Mouse (Mus musculus) heart, postnatal 0 days (tissue): ENCODE measurements around the gene Ccnl2. TPM values are rescaled to one million over a fixed set of nuclear protein-coding genes. Genes with fewer than 3 reads are reported as not detected.
"Not testable (repeated sequence)": the region's sequence is repeated elsewhere in the genome, so short reads cannot be mapped to it uniquely, and the experiment has no call there.

Experiments used
- ATAC-seq: fragments of 200-750 bp; cut with Nextera tagmentation; 2 replicates; pipeline ENCODE4 v1.8.0; 2017; ENCODE audit warnings: low read depth, moderate number of reproducible peaks, moderate library complexity; ENCODE audit not compliant: insufficient read depth
- DNase-seq: peaks from one replicate; pipeline ENCODE4 v3.0.0-alpha.2; 2016; ENCODE audit warnings: low spot score
- H3K27ac ChIP-seq: fragments of 300-500 bp; sonication (generic); 2 replicates; pipeline ENCODE4 v1.5.1; 2014; ENCODE audit warnings: low read depth, mild to moderate bottlenecking
- H3K27me3 ChIP-seq: fragments of 300-500 bp; sonication (generic); 2 replicates; pipeline ENCODE4 v1.6.1; 2014; ENCODE audit warnings: low read length, mixed read lengths; ENCODE audit not compliant: control insufficient read depth, insufficient read depth
- H3K36me3 ChIP-seq: fragments of 300-500 bp; sonication (generic); replicated peaks from 2 replicates; pipeline ENCODE4 v1.6.1; 2014; ENCODE audit warnings: low read length, mixed read lengths; ENCODE audit not compliant: control insufficient read depth, insufficient read depth
- H3K4me1 ChIP-seq: fragments of 300-500 bp; sonication (generic); 2 replicates; pipeline ENCODE4 v1.6.1; 2014; ENCODE audit warnings: antibody characterized with exemption; ENCODE audit not compliant: control insufficient read depth, insufficient read depth
- H3K4me2 ChIP-seq: fragments of 300-500 bp; sonication (generic); 2 replicates; pipeline ENCODE4 v1.6.1; 2014; ENCODE audit warnings: low read depth, mild to moderate bottlenecking, low read length, moderate library complexity
- H3K4me3 ChIP-seq: fragments of 300-500 bp; sonication (generic); 2 replicates; pipeline ENCODE4 v1.5.1; 2014; ENCODE audit warnings: low read depth, low read length
- H3K9ac ChIP-seq: fragments of 300-500 bp; sonication (generic); replicated peaks from 2 replicates; pipeline ENCODE4 v1.6.1; 2014; ENCODE audit warnings: low read depth, low read length, mixed read lengths
- H3K9me3 ChIP-seq: fragments of 300-500 bp; sonication (generic); replicated peaks from 2 replicates; pipeline ENCODE4 v1.6.1; 2016; ENCODE audit warnings: low read length; ENCODE audit not compliant: control insufficient read depth
- CTCF ChIP-seq: IDR thresholded peaks from 2 replicates; pipeline ENCODE4 v1.5.1; 2016; ENCODE audit warnings: antibody characterized with exemption, control low read depth, low read depth
- EP300 ChIP-seq: IDR thresholded peaks from 2 replicates; pipeline ENCODE4 v1.6.1; 2016; ENCODE audit warnings: antibody characterized with exemption, low read depth
- WGBS: fragments of 180-500 bp; shearing (Covaris S2); extraction: QIAGEN DNeasy Blood & Tissue Kit; methylation state at CpG from one replicate; pipeline ENCODE4 v1.1.7; 2014; 5-methylcytosine and 5-hydroxymethylcytosine counted together
- polyA plus RNA-seq: library from polyadenylated mRNA; unstranded; fragments of >200 nt; fragmentation: Nextera tagmentation; extraction: Ambion mirVana; gene quantifications from 2 replicates; pipeline ENCODE4 v1.2.1, GENCODE M21; 2015
- total RNA-seq: library from RNA; depleted of rRNA; stranded (reverse); fragments of >200 nt; gene quantifications from 2 replicates; pipeline ENCODE4 v1.2.3, GENCODE M21; 2014; ENCODE audit warnings: low replicate concordance

Ccnl2 gene
- total and polyA plus RNA-seq, 2 experiments from 2014 or later, result 80.7 to 83.0 TPM

DNA sequence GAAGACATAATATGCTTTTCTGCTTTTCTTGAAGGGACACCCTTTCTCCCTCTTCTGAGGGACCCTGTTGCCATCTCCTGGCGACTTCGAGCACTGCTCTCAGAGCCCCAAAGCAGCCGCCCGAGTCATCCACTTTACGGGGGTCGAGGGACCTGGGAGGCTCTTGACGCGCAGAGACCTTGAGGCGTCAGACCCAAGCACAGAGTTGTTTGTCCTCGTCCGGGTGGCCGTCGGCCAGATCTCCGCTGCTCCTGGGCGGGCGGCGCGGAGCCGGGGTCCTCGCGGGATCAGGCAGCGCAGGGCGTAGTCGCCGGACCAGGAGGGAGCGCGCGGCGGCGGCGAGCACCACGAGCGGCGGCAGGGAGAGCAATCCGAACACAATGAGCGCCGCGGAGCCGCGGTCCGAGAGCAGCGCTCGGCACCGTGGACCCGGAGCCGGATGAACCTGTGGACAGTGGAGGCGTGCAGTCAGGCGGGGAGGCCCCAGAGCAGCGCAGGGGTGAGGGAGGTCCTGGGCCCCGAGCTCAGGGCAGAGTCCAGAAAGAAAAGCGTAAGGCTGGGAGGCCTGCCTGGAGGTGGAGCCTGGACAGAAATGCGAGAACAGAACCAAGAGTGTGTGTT is 28.1 kb upstream of the Ccnl2 start:
- no peaks in the 10 kb centered on the region for H3K27me3 ChIP-seq
- DNase-seq (peak; percentile 80), ATAC-seq (peak; percentile 79)
- H3K9me3 ChIP-seq, result no peaks in the 10 kb centered on the region
- peak overlapping the region; percentile 61 for H3K4me3 ChIP-seq
- H3K4me2 ChIP-seq, result peak overlapping the region; percentile 79
- peaks cover 15% of the 10 kb centered on the region for H3K4me1 ChIP-seq
- under 1% methylated on average over 52 of the region's 52 CpGs for WGBS
- TF ChIP-seq EP300 (peak; percentile 49; the same call in 1 of the 2 replicates), CTCF (peak; percentile 72)
- H3K9ac ChIP-seq, result peak overlapping the region; percentile 81
- peak overlapping the region; percentile 85 for H3K27ac ChIP-seq
- no peaks in the 10 kb centered on the region for H3K36me3 ChIP-seq

DNA sequence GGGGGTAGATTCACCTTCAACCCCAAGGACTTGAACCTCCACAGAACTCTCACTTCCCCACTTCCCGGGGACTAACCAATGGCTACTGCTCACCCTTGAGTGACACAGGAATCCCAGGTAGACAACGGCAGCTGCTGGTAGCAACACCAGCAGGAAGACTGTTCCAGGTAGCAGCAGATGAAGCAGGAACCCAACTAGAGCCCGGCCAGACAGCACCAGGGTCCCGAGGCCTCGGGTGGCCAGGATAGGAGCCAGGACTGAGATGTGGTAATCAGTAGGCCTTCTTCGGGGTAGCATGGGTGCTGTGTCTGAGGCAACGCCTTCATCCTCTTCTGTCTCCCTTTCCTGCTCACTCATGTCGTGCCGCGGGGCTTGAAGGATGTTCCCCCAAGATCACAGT is 27.0 kb upstream of the Ccnl2 start:
- H3K27ac ChIP-seq, result peak overlapping the region; percentile 40

DNA sequence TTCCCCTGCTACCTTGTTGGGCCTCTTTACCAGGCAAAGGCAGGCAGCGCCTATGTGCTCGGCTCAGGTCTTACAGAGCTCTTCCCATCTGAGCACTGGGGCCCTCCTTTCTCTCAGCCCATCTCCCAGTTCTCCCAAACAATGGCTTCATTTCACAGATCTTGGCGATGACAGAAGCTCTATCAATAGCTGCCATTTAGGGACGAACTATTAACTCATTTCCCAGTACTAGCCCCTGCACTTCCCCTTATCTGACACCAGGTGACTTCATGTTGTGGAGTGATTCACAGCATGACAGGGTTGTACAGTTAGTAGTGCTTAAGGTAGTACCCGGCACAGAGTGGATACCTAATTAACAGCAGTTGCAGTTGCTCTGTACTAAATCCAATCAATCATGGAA is 26.5 kb upstream of the Ccnl2 start, which contains the start of gene Tmem88b:
TSS of gene Tmem88b (minus strand) at position 56 of the 400 bp plus-strand sequence.
- Histone ChIP-seq H3K27ac (peak within 1 kb of the TSS; percentile 85), H3K4me1 (peaks cover 15% of the 10 kb centered on the region), H3K36me3 (no peaks in the 10 kb centered on the region), H3K9me3 (no peaks in the 10 kb centered on the region), H3K4me3 (peak within 1 kb of the TSS; percentile 61), H3K27me3 (no peaks in the 10 kb centered on the region), H3K4me2 (peak within 1 kb of the TSS; percentile 79), H3K9ac (no peak within 1 kb of the TSS; the same call in 1 of the 2 replicates)
- WGBS, result 26% methylated on average over 5 of the region's 5 CpGs
- ATAC-seq (peak; percentile 8; the same call in 1 of the 2 replicates), DNase-seq (no peak)
- no peak for TF ChIP-seq EP300
- TF ChIP-seq CTCF, result 0 out of 2 replicates have a peak, but pooled peaks have one; percentile 20

More for the DNA sequence above, 27.0 kb upstream of the Ccnl2 start:
- DNase-seq, result no peak
- no peak for ATAC-seq
- Histone ChIP-seq H3K9me3 (no peaks in the 10 kb centered on the region), H3K27me3 (no peaks in the 10 kb centered on the region), H3K4me2 (peak overlapping the region; percentile 22; the same call in 1 of the 2 replicates), H3K36me3 (no peaks in the 10 kb centered on the region), H3K4me3 (no peak overlapping the region), H3K9ac (no peak overlapping the region; the same call in 1 of the 2 replicates), H3K4me1 (peaks cover 15% of the 10 kb centered on the region)
- no peak for TF ChIP-seq CTCF
- no peak for TF ChIP-seq EP300
- 62% methylated on average over 10 of the region's 10 CpGs for WGBS

DNA sequence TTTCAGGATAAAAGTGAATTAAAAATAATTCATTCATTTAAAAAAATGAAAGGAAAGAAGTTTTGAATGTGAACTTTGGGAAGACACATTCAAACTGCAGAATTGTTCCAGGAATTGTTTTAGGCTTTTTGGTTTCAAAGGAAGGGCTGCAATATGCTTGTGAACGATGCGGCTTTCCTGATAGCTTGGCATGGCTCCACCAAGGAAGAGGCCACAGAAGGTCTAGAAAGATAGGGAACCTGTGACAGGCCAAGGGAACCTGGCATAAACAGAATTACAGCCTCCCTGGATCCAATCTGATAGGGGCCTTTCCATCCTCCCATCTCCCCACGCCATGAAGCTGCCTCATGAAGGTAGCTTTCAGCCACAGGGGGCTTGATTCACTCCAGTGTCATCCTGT is 24.0 kb upstream of the Ccnl2 start:
- no peak overlapping the region for H3K27ac ChIP-seq
- no peak for ATAC-seq
- no peaks in the 10 kb centered on the region for H3K9me3 ChIP-seq
- H3K36me3 ChIP-seq, result no peaks in the 10 kb centered on the region
- H3K9ac ChIP-seq, result no peak overlapping the region
- TF ChIP-seq EP300 (no peak), CTCF (no peak)
- H3K4me2 ChIP-seq, result no peak overlapping the region
- H3K4me1 ChIP-seq, result peaks cover 14% of the 10 kb centered on the region; the same call in 1 of the 2 replicates
- no peaks in the 10 kb centered on the region for H3K27me3 ChIP-seq
- WGBS, result 48% methylated on average over 3 of the region's 3 CpGs
- H3K4me3 ChIP-seq, result no peak overlapping the region
- no peak for DNase-seq

DNA sequence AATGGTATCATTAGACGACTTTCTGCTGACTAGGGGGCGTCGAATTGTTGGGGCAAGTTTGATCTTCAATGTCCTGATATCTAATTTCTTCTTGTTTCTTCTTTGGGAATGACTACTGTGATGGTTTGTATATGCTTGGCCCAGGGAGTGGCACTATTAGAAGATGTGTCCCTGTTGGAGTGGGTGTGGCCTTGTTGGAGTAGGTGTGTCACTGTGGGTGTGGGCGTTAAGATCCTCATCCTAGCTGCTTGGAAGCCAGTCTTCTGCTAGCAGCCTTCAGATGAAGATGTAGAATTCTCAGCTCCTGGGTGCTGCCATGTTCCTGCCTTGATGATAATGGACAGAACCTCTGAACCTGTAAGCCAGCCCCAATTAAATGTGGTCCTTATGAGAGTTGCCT is 23.5 kb upstream of the Ccnl2 start:
- H3K4me1 ChIP-seq, result peaks cover 11% of the 10 kb centered on the region; the same call in 1 of the 2 replicates
- not testable (repeated sequence) for H3K27ac ChIP-seq, H3K4me2 ChIP-seq, H3K27me3 ChIP-seq, H3K9ac ChIP-seq, H3K36me3 ChIP-seq, ATAC-seq, H3K4me3 ChIP-seq, H3K9me3 ChIP-seq, DNase-seq
- WGBS, result 81% methylated on average over 4 of the region's 4 CpGs
